Mouse (Mus musculus) embryonic facial prominence, embryonic 13.5 days (tissue): ENCODE data around the gene Dcun1d4. TPM values are rescaled to one million over a fixed set of nuclear protein-coding genes. Genes with fewer than 3 reads are reported as not detected.
"Not testable (repeated sequence)": the region's sequence is repeated elsewhere in the genome, so short reads cannot be mapped to it uniquely, and the experiment has no call there.

Experiments used
- ATAC-seq: fragments of 200-750 bp; cut with Nextera tagmentation; 2 replicates; pipeline ENCODE4 v1.8.0; 2017; ENCODE audit warnings: low read depth; ENCODE audit not compliant: insufficient number of reproducible peaks, insufficient read depth, low FRiP score, low TSS enrichment
- H3K27ac ChIP-seq: fragments of 300-500 bp; sonication (generic); 2 replicates; pipeline ENCODE4 v1.5.1; 2015; ENCODE audit warnings: moderate library complexity, mild to moderate bottlenecking, inconsistent platforms
- H3K27me3 ChIP-seq: fragments of 300-500 bp; sonication (generic); 2 replicates; pipeline ENCODE4 v1.6.1; 2015; ENCODE audit warnings: mild to moderate bottlenecking, inconsistent platforms
- H3K36me3 ChIP-seq: fragments of 300-500 bp; sonication (generic); 2 replicates; pipeline ENCODE4 v1.6.1; 2015; ENCODE audit warnings: mild to moderate bottlenecking, inconsistent platforms
- H3K4me1 ChIP-seq: fragments of 300-500 bp; sonication (generic); 2 replicates; pipeline ENCODE4 v1.6.1; 2015; ENCODE audit warnings: inconsistent platforms
- H3K4me2 ChIP-seq: fragments of 300-500 bp; sonication (generic); 2 replicates; pipeline ENCODE4 v1.6.1; 2015; ENCODE audit warnings: moderate library complexity, mild to moderate bottlenecking, inconsistent platforms
- H3K4me3 ChIP-seq: fragments of 300-500 bp; sonication (generic); 2 replicates; pipeline ENCODE4 v1.5.1; 2015; ENCODE audit warnings: mild to moderate bottlenecking, inconsistent platforms
- H3K9ac ChIP-seq: fragments of 300-500 bp; sonication (generic); 2 replicates; pipeline ENCODE4 v1.6.1; 2015; ENCODE audit warnings: mild to moderate bottlenecking, inconsistent platforms
- H3K9me3 ChIP-seq: fragments of 300-500 bp; sonication (generic); 2 replicates; pipeline ENCODE4 v1.6.1; 2016; ENCODE audit warnings: inconsistent platforms
- WGBS: fragments of 180-500 bp; shearing (Covaris S2); methylation state at CpG from one replicate; pipeline ENCODE4 v1.1.7; 2015; ENCODE audit warnings: mixed read lengths; 5-methylcytosine and 5-hydroxymethylcytosine counted together
- polyA plus RNA-seq: library from polyadenylated mRNA; unstranded; fragments of >200 nt; fragmentation: Nextera tagmentation; extraction: Ambion mirVana; gene quantifications from 2 replicates; pipeline ENCODE4 v1.2.1, GENCODE M21; 2015

Dcun1d4 gene
- polyA plus RNA-seq, 1 experiment from 2014 or later: 28.6 TPM

GRCm38 (mm10) chr5:73576708-73577107 lies 95.9 kb downstream of the Dcun1d4 start:
- Histone ChIP-seq H3K9ac (0 out of 2 replicates have a peak overlapping the region, but pooled peaks have one; percentile 21), H3K27ac (no peak overlapping the region), H3K4me3 (no peak overlapping the region), H3K36me3 (no peaks in the 10 kb centered on the region), H3K27me3 (no peaks in the 10 kb centered on the region), H3K4me2 (no peak overlapping the region), H3K4me1 (0 out of 2 replicates have a peak, but pooled peaks cover 3% of the 10 kb centered on the region), H3K9me3 (no peaks in the 10 kb centered on the region)
- WGBS: 55% methylated on average over 7 of the region's 7 CpGs
- no peak for ATAC-seq

- H3K4me2 ChIP-seq: no peak overlapping the region
- H3K36me3 ChIP-seq: no peaks in the 10 kb centered on the region
- no peak overlapping the region for H3K4me3 ChIP-seq
- H3K27me3 ChIP-seq: no peaks in the 10 kb centered on the region
- no peak overlapping the region for H3K27ac ChIP-seq
- no peaks in the 10 kb centered on the region for H3K9me3 ChIP-seq
- WGBS: 80% methylated on average over 3 of the region's 3 CpGs
- no peak for ATAC-seq
- H3K4me1 ChIP-seq: 0 out of 2 replicates have a peak, but pooled peaks cover 3% of the 10 kb centered on the region
- no peak overlapping the region for H3K9ac ChIP-seq
Measured at GRCm38 (mm10) chr5:73578131-73578530, 97.3 kb downstream of the Dcun1d4 start.

- H3K9me3 ChIP-seq, H3K9ac ChIP-seq, H3K36me3 ChIP-seq, H3K4me1 ChIP-seq, H3K27me3 ChIP-seq, ATAC-seq, H3K4me2 ChIP-seq, H3K4me3 ChIP-seq: not testable (repeated sequence)
- WGBS: 67% methylated on average over 6 of the region's 6 CpGs
- H3K27ac ChIP-seq: peak overlapping the region; percentile 39; the same call in 1 of the 2 replicates
Measured at GRCm38 (mm10) chr5:73584011-73584410, 103.2 kb downstream of the Dcun1d4 start.

- Histone ChIP-seq H3K27ac (peak overlapping the region; percentile 74; the same call in 1 of the 2 replicates), H3K4me3 (no peak overlapping the region), H3K4me1 (peaks cover 9% of the 10 kb centered on the region), H3K27me3 (no peaks in the 10 kb centered on the region), H3K9me3 (no peaks in the 10 kb centered on the region), H3K9ac (no peak overlapping the region), H3K36me3 (no peaks in the 10 kb centered on the region), H3K4me2 (no peak overlapping the region)
- ATAC-seq: no peak
- 25% methylated on average over 7 of the region's 7 CpGs for WGBS
Measured at GRCm38 (mm10) chr5:73585212-73586115, 104.7 kb downstream of the Dcun1d4 start.

GRCm38 (mm10) chr5:73586597-73586996 lies 105.8 kb downstream of the Dcun1d4 start:
- no peaks in the 10 kb centered on the region for H3K27me3 ChIP-seq
- H3K4me1 ChIP-seq: peaks cover 9% of the 10 kb centered on the region
- ATAC-seq: no peak
- no peak overlapping the region for H3K9ac ChIP-seq
- no peak overlapping the region for H3K4me3 ChIP-seq
- H3K4me2 ChIP-seq: no peak overlapping the region
- no peaks in the 10 kb centered on the region for H3K9me3 ChIP-seq
- 73% methylated on average over 4 of the region's 4 CpGs for WGBS
- H3K27ac ChIP-seq: no peak overlapping the region
- H3K36me3 ChIP-seq: no peaks in the 10 kb centered on the region

GRCm38 (mm10) chr5:73587119-73587518 lies 106.3 kb downstream of the Dcun1d4 start:
- ATAC-seq: no peak
- 72% methylated on average over 3 of the region's 3 CpGs for WGBS
- Histone ChIP-seq H3K36me3 (no peaks in the 10 kb centered on the region), H3K9ac (no peak overlapping the region), H3K27ac (no peak overlapping the region), H3K9me3 (no peaks in the 10 kb centered on the region), H3K4me2 (no peak overlapping the region), H3K4me3 (no peak overlapping the region), H3K27me3 (no peaks in the 10 kb centered on the region), H3K4me1 (peaks cover 9% of the 10 kb centered on the region)

- Histone ChIP-seq H3K4me1 (no peaks in the 10 kb centered on the region), H3K4me3 (no peak overlapping the region), H3K9me3 (no peaks in the 10 kb centered on the region), H3K27ac (no peak overlapping the region), H3K36me3 (no peaks in the 10 kb centered on the region), H3K9ac (no peak overlapping the region), H3K4me2 (no peak overlapping the region), H3K27me3 (no peaks in the 10 kb centered on the region)
- ATAC-seq: no peak
- WGBS: 62% methylated on average over 5 of the region's 5 CpGs
Measured at GRCm38 (mm10) chr5:73598943-73599695, 118.3 kb downstream of the Dcun1d4 start.

GRCm38 (mm10) chr5:73599991-73600390 lies 119.2 kb downstream of the Dcun1d4 start:
- no peak for ATAC-seq
- no peak overlapping the region for H3K4me3 ChIP-seq
- no peaks in the 10 kb centered on the region for H3K36me3 ChIP-seq
- no peak overlapping the region for H3K9ac ChIP-seq
- no peaks in the 10 kb centered on the region for H3K9me3 ChIP-seq
- H3K27ac ChIP-seq: no peak overlapping the region
- H3K4me1 ChIP-seq: no peaks in the 10 kb centered on the region
- WGBS: 49% methylated on average over 2 of the region's 2 CpGs
- no peak overlapping the region for H3K4me2 ChIP-seq
- no peaks in the 10 kb centered on the region for H3K27me3 ChIP-seq

- ATAC-seq: no peak
- Histone ChIP-seq H3K9ac (no peak overlapping the region), H3K36me3 (no peaks in the 10 kb centered on the region), H3K27me3 (no peaks in the 10 kb centered on the region), H3K4me2 (no peak overlapping the region), H3K9me3 (no peaks in the 10 kb centered on the region), H3K4me3 (no peak overlapping the region), H3K27ac (no peak overlapping the region), H3K4me1 (no peaks in the 10 kb centered on the region)
- WGBS: 56% methylated on average over 8 of the region's 8 CpGs
Measured at GRCm38 (mm10) chr5:73601361-73601763, 120.6 kb downstream of the Dcun1d4 start.

GRCm38 (mm10) chr5:73602865-73603264 lies 122.1 kb downstream of the Dcun1d4 start:
- Histone ChIP-seq H3K27ac (no peak overlapping the region), H3K9me3 (no peaks in the 10 kb centered on the region), H3K4me3 (no peak overlapping the region), H3K9ac (no peak overlapping the region), H3K4me1 (no peaks in the 10 kb centered on the region), H3K4me2 (no peak overlapping the region), H3K36me3 (no peaks in the 10 kb centered on the region), H3K27me3 (no peaks in the 10 kb centered on the region)
- ATAC-seq: no peak
- WGBS: 82% methylated on average over 3 of the region's 3 CpGs

GRCm38 (mm10) chr5:73604542-73604941 lies 123.7 kb downstream of the Dcun1d4 start:
- H3K27me3 ChIP-seq: no peaks in the 10 kb centered on the region
- no peaks in the 10 kb centered on the region for H3K36me3 ChIP-seq
- no peaks in the 10 kb centered on the region for H3K4me1 ChIP-seq
- H3K9me3 ChIP-seq: no peaks in the 10 kb centered on the region
- ATAC-seq: no peak
- no peak overlapping the region for H3K4me3 ChIP-seq
- H3K9ac ChIP-seq: no peak overlapping the region
- 82% methylated on average over 6 of the region's 6 CpGs for WGBS
- H3K4me2 ChIP-seq: no peak overlapping the region
- H3K27ac ChIP-seq: no peak overlapping the region
